In genomic region chr9:32701998-32702305, GRCm38 (mm10) we compare ENCODE assay signal across 17 mouse cellular contexts.
DNase-seq lines count a peak whose midpoint lies in the region; ATAC-seq and TF ChIP-seq lines count a peak whose summit lies in the region.
"Had no signal": no experiment of that assay in that cellular context is flagged by ENCODE, and none has a peak within 500 bp of the region (broad histone marks: within the 10 kb centered on the region; RNA-seq: fewer than 3 reads in every experiment).

No protein-coding gene starts in this region.

- no peak for TF ChIP-seq CTCF in spleen, adult 2 months (IDR thresholded peaks at IDR 0.05; ENCODE audit: extremely low read depth, insufficient read depth, insufficient read length, insufficient replicate concordance)
- TF ChIP-seq CTCF in small intestine, adult 2 months (IDR thresholded peaks at IDR 0.05; ENCODE audit: extremely low read depth, insufficient read length, insufficient replicate concordance, low read depth, low read length), result no peak

- TF ChIP-seq POLR2A in spleen, adult 2 months (IDR thresholded peaks at IDR 0.05; ENCODE audit: low read depth, low read length), result no peak
- TF ChIP-seq POLR2A in small intestine, adult 2 months (IDR thresholded peaks at IDR 0.05; ENCODE audit: low read depth, low read length), result no peak

- H3K4me2 ChIP-seq in heart, embryonic 13.5 days, result peak overlapping the region; percentile 64
- H3K4me2 ChIP-seq in kidney, embryonic 16.5 days (replicated peaks; ENCODE audit: low read depth, low read length), result peak overlapping the region; percentile 8; the same call in 1 of the 2 replicates
- no peak overlapping the region for H3K4me2 ChIP-seq in forebrain, embryonic 14.5 days (ENCODE audit: low read length)
- H3K4me2 ChIP-seq: hindbrain, embryonic 12.5 days; midbrain, embryonic 12.5 days had no signal

- peaks cover 85% of the 10 kb centered on the region for H3K4me1 ChIP-seq in heart, embryonic 13.5 days
- H3K4me1 ChIP-seq in kidney, embryonic 16.5 days (ENCODE audit: insufficient read depth, low read length), result peaks cover 55% of the 10 kb centered on the region
- peaks cover 22% of the 10 kb centered on the region for H3K4me1 ChIP-seq in spleen, adult 2 months (ENCODE audit: control insufficient read depth, insufficient read depth, insufficient read length)
- H3K4me1 ChIP-seq in small intestine, adult 2 months (ENCODE audit: control insufficient read depth, insufficient read depth, insufficient read length, low read length), result peaks cover 7% of the 10 kb centered on the region
- no peaks in the 10 kb centered on the region for H3K4me1 ChIP-seq in forebrain, embryonic 14.5 days (ENCODE audit: control insufficient read depth, insufficient read depth, low read length)
- H3K4me1 ChIP-seq: hindbrain, embryonic 12.5 days; midbrain, embryonic 12.5 days had no signal

- peak overlapping the region; percentile 72; the same call in 1 of the 2 replicates for H3K9ac ChIP-seq in heart, embryonic 13.5 days
- H3K9ac ChIP-seq in kidney, embryonic 16.5 days (replicated peaks; ENCODE audit: low read length), result no peak overlapping the region
- H3K9ac ChIP-seq in forebrain, embryonic 14.5 days (ENCODE audit: low read length), result no peak overlapping the region
- H3K9ac ChIP-seq: hindbrain, embryonic 12.5 days; midbrain, embryonic 12.5 days had no signal

- H3K27ac ChIP-seq in heart, embryonic 13.5 days (replicated peaks), result no peak overlapping the region
- H3K27ac ChIP-seq in kidney, embryonic 16.5 days (ENCODE audit: low read length), result no peak overlapping the region
- peak overlapping the region; percentile 84 for H3K27ac ChIP-seq in spleen, adult 2 months (ENCODE audit: insufficient read depth, low read length)
- no peak overlapping the region for H3K27ac ChIP-seq in small intestine, adult 2 months (ENCODE audit: insufficient read depth, low read depth, low read length)
- H3K27ac ChIP-seq in forebrain, embryonic 14.5 days (ENCODE audit: low read depth, low read length), result no peak overlapping the region
- H3K27ac ChIP-seq: hindbrain, embryonic 12.5 days; midbrain, embryonic 12.5 days had no signal

- peaks cover 4% of the 10 kb centered on the region; the same call in 1 of the 2 replicates for H3K36me3 ChIP-seq in heart, embryonic 13.5 days
- no peaks in the 10 kb centered on the region for H3K36me3 ChIP-seq in kidney, embryonic 16.5 days (ENCODE audit: insufficient read depth, low read length)
- peaks cover 31% of the 10 kb centered on the region for H3K36me3 ChIP-seq in spleen, adult 2 months (ENCODE audit: control insufficient read depth, insufficient read depth, low read length)
- H3K36me3 ChIP-seq in small intestine, adult 2 months (ENCODE audit: control insufficient read depth, insufficient read depth, low read length), result no peaks in the 10 kb centered on the region
- H3K36me3 ChIP-seq in forebrain, embryonic 14.5 days (ENCODE audit: control insufficient read depth, insufficient read depth, low read length), result no peaks in the 10 kb centered on the region
- H3K36me3 ChIP-seq: hindbrain, embryonic 12.5 days; midbrain, embryonic 12.5 days had no signal

- WGBS in heart, embryonic 13.5 days, result 68% methylated on average over 2 of the region's 2 CpGs
- 66% methylated on average over 2 of the region's 2 CpGs for WGBS in kidney, embryonic 16.5 days
- WGBS in spleen, adult 2 months, result 61% methylated on average over 2 of the region's 2 CpGs
- WGBS in small intestine, adult 2 months, result 75% methylated on average over 2 of the region's 2 CpGs
- WGBS in forebrain, embryonic 14.5 days, result 92% methylated on average over 2 of the region's 2 CpGs

- H3K27me3 ChIP-seq in heart, embryonic 13.5 days (replicated peaks), result no peaks in the 10 kb centered on the region
- no peaks in the 10 kb centered on the region for H3K27me3 ChIP-seq in kidney, embryonic 16.5 days (ENCODE audit: insufficient read depth, low read length)
- no peaks in the 10 kb centered on the region for H3K27me3 ChIP-seq in spleen, adult 2 months (ENCODE audit: control insufficient read depth, insufficient read depth, low read length)
- H3K27me3 ChIP-seq in small intestine, adult 2 months (ENCODE audit: control insufficient read depth, insufficient read depth, low read length), result no peaks in the 10 kb centered on the region
- peaks cover 9% of the 10 kb centered on the region for H3K27me3 ChIP-seq in forebrain, embryonic 14.5 days (replicated peaks; ENCODE audit: control insufficient read depth, insufficient read depth, low read length)

- no peak for ATAC-seq in heart, embryonic 13.5 days (ENCODE audit: extremely low read depth, insufficient number of reproducible peaks, low FRiP score, low TSS enrichment)
- no peak for ATAC-seq in kidney, embryonic 16.5 days (ENCODE audit: low FRiP score, low TSS enrichment)
- ATAC-seq in forebrain, embryonic 14.5 days, result no peak

- no peaks in the 10 kb centered on the region for H3K9me3 ChIP-seq in heart, embryonic 13.5 days
- H3K9me3 ChIP-seq in kidney, embryonic 16.5 days (ENCODE audit: low read length), result no peaks in the 10 kb centered on the region
- no peaks in the 10 kb centered on the region for H3K9me3 ChIP-seq in forebrain, embryonic 14.5 days (replicated peaks; ENCODE audit: control insufficient read depth, low read length)
- H3K9me3 ChIP-seq: hindbrain, embryonic 12.5 days; midbrain, embryonic 12.5 days had no signal

- peak overlapping the region; percentile 43 for H3K4me3 ChIP-seq in heart, embryonic 13.5 days
- no peak overlapping the region for H3K4me3 ChIP-seq in kidney, embryonic 16.5 days (ENCODE audit: low read length)
- H3K4me3 ChIP-seq in spleen, adult 2 months (ENCODE audit: extremely low read depth, insufficient read depth, insufficient read length), result peak overlapping the region; percentile 58
- peak overlapping the region; percentile 37; the same call in 1 of the 2 replicates for H3K4me3 ChIP-seq in small intestine, adult 2 months (ENCODE audit: low read depth, low read length)
- H3K4me3 ChIP-seq in forebrain, embryonic 14.5 days (ENCODE audit: low read depth, low read length), result no peak overlapping the region
- H3K4me3 ChIP-seq: erythroblast, embryonic 14.5 days; hindbrain, embryonic 12.5 days; midbrain, embryonic 12.5 days; myocyte had no signal

- no peak for DNase-seq in heart, postnatal 4 days
- DNase-seq in kidney, adult 18-20 months, result no peak
- no peak for DNase-seq in spleen, adult 2 months (ENCODE audit: low read depth in 1 of 2, low spot score in 2 of 2)
- no peak for DNase-seq in spleen, adult 12 weeks (ENCODE audit: low spot score)
- DNase-seq in forebrain, embryonic 14.5 days (ENCODE audit: low spot score), result no peak
- DNase-seq: adrenal gland, postnatal 14 days; cerebellum, postnatal 10 days; gastrocnemius, postnatal 25 days; lung, adult 18-20 months; right cerebral cortex, postnatal 4 days had no signal

Comparison
In these comparisons a context has a peak if more than half of its experiments do, and no peak if none do; other contexts are left out.
1. H3K4me3 ChIP-seq: peak in heart, embryonic 13.5 days (single experiment), spleen, adult 2 months (single experiment) and small intestine, adult 2 months (single experiment); none in kidney, embryonic 16.5 days (single experiment) and forebrain, embryonic 14.5 days (single experiment).